Mouse (Mus musculus) brain, embryonic 14.5 days (tissue): ENCODE measurements around the gene Ank2.

ENCODE experiments used
- CTCF ChIP-seq: fragments of 200-500 bp; IDR thresholded peaks from 2 replicates; pipeline ENCODE4 v1.5.1; 2012; ENCODE audit warnings: inconsistent platforms, mild to moderate bottlenecking, moderate library complexity, borderline replicate concordance; ENCODE audit not compliant: insufficient read depth, insufficient read length; ENCODE audit errors: extremely low read depth
- POLR2A ChIP-seq: fragments of 200-500 bp; IDR thresholded peaks from 2 replicates; pipeline ENCODE4 v1.6.1; 2012; ENCODE audit warnings: mild to moderate bottlenecking, inconsistent platforms, borderline replicate concordance; ENCODE audit not compliant: poor library complexity, insufficient read depth, insufficient read length, severe bottlenecking; ENCODE audit errors: extremely low read depth

- TF ChIP-seq CTCF, result peak; percentile 84
- no peak for TF ChIP-seq POLR2A
Observed at GRCm38 (mm10) chr3:127183998-127184753, 315.0 kb downstream of the Ank2 start.
